Mouse (Mus musculus) adrenal gland, postnatal 14 days (tissue): ENCODE measurements around the gene Kansl3. TPM values are rescaled to one million over a fixed set of nuclear protein-coding genes. Genes with fewer than 3 reads are reported as not detected.

Source experiments
- DNase-seq: peaks from one replicate; pipeline ENCODE4 v3.0.0; 2021; ENCODE audit warnings: mixed read lengths
- long read RNA-seq, 2 experiments: library from polyadenylated mRNA; stranded (forward); transcript quantifications; one replicate each; pipeline ENCODE4 v2.0.0; 2021
- total RNA-seq: library from RNA; stranded (reverse); gene quantifications from 2 replicates; pipeline ENCODE4 v1.2.3, GENCODE M21; 2021

Kansl3 gene
- total RNA-seq = 86.5 and 103 TPM in 2 replicates
- long read RNA-seq, experiment 1, full-length matches to known transcripts = 12 of 47 reads
- long read RNA-seq, experiment 1, partial matches to known transcripts = 12 of 47 reads
- long read RNA-seq, experiment 1, other reads (novel, unspliced or antisense) = 23 of 47 reads
- long read RNA-seq, experiment 2, full-length matches to known transcripts = 12 of 51 reads
- long read RNA-seq, experiment 2, partial matches to known transcripts = 21 of 51 reads
- long read RNA-seq, experiment 2, other reads (novel, unspliced or antisense) = 18 of 51 reads

DNA sequence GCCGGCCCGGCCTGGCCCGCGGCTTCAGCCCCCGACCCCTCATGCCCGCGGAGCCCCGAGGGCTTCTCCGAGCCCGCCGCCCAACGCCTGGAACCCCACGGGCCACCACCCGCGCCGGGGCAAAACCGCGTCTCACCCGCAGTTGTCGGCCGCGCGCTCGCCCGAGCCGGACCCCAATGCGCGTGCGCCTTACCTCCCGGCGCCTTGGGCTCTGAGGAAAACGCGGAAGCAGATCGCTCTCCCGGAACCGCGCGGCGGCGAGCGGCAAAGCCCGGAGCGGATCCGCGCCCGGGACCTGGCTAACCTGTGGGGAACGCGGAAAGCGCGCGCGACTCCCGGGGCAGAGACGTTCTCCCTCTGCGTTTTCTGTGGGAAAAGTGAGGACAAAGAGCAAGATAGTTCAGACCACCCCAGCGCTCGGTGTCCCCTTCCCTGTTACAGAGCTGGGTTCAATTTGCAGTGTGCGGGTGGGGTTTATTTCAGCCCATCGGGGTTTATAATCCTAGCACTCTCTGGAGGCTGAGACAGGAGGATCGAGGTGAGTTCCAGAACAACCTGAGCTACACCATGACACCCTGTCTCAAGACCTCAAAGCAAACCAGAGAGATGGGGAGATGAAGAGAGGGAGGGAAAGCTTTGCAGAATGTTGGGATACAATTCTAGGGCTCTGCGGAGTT, at the start of gene Kansl3:
Kansl3 (minus strand) TSS at position 213 of the 677 bp plus-strand sequence.
- DNase-seq = peak; percentile 95

DNA sequence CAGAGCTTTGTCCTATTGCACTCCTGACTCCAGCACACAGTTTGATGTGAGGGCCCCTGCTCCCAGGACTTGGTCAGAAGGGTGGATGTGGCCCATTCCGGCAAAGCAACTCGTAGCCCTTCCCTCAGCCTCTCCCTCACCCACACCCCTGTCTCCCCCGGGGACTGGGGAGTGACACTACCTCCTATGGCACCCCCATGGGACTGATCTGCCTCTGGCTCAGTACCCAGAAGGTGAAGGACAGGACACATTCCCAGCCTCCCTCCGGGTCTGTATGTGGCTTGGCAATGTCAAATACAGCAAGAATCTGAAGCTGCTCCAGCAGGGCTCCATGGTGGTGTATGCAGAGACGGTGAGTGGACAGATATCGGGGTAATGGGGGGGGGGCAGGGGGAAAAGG, 35.5 kb upstream of the Kansl3 start:
- peak; percentile 55 for DNase-seq

DNA sequence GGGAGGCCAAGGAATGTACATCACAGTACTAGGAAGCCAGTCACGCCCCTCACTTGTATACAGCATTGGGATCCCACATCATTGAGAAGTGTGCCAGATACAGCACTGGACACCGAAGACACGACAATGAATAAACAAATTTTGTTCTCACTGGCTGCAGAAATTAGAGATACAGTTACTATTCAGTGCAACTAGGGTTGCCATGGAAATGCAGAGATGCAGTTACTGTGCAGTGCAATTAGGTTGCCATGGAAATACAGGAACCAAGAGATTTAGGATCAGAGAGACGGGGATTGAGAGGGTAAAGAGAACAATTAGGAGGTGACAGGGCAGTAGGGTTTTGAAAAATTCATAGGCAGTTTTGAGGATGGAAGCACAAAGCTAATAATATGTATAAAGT, 32.5 kb upstream of the Kansl3 start:
- DNase-seq = no peak

DNA sequence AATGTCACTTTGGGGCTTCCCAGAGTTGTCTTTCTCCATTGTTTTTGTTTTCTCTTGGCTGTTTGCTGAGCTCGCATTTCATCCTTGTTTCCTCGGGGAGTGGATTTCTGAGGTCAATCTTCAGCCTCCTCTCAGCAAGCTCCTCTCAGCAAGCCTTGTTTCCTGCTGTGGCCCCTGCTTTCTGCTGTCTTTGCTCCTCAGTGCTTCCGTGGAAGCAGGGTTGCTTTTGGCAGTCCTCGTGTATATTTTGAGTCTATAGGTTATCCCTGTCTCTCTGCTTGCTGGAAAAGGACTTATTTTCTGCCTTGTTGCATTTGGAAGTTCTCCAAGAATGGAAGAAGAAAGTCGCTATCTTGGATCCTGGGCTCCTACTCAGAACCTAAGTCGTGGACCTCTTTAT, 28.1 kb upstream of the Kansl3 start:
- DNase-seq = no peak

DNA sequence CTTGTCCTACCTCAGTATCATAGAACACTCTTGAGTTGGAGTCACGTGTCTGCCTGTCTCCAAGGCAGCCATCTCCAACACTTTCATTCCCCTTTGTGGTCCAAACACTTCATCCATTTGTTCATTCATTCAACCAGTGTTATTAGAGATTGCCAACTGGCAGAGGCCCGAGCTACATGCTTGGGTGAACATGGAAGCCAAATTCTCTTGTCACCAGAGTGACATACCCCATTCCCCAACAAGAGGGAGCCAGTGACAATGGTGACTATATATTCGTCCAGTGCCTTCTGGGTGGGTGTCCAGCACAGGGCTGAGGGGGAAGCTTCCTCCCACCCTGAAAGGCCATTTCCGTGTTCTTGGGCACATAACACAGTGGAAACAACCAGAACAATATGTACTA, 10.6 kb upstream of the Kansl3 start:
- DNase-seq = no peak

DNA sequence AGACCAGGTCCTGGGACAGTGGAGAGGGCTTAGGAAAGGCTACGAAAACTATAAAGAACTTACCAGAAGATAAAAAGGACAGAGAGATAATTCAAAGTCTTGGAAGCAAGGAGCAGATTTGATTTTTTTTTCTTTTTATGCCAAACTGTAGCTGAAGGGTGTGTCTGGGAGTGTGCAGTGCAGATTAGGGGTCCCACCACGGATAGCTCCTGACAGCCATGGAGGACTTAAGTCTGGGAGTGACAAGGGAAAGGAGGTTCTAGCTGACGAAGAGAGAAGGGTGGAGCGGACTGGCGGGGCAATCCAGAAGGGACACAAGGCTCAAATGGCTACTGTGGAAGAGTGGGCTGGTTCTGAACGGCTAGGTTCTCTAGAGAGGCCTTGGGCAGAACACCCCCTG, 9.9 kb upstream of the Kansl3 start:
- DNase-seq = no peak

DNA sequence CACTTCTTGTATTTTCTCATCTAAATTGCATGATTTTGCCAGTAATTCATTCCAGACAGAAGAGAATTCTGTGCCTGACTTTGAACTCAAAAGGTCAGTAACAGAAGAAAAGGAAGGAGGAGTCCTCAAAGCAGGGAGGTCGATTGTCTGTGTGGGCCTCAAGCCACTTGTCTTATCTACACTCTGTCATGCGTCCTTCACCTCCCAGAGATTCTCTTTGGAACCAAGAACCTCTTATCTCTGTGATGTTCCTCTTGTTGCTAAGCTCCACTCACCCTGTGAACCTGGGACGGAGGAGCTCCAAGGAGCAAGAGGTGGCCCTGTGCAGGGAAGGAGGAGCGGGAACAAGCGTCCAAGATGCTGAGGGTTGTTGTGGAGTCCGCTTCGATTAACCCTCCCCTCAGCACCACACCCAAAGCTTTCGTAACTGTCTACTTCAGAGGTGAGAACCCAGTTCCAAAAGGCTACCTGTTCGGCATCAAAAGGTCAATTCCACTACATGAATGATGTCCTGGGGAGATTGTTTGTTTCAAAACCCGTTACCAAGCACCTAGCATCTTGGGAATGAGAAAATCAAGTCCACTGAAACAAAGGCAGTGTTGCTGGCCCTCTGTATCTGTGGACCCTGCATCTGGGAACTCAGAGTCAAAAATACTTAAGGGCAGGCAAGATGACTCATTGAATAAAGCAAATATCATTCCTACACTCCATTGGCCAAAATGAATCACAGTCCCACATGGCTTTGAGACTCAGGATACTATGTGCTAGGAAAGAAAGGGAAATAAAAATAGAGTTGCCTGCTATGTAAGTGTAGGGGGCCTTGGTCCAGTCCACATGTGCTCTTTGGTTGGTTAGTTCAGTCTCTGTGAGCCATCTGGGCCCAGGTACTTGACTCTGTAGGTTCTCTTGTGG, 3.2 kb upstream of the Kansl3 start, which contains the start of gene Fer1l5:
Fer1l5 (plus strand) TSS at position 358 of the 912 bp plus-strand sequence.
- no peak for DNase-seq

DNA sequence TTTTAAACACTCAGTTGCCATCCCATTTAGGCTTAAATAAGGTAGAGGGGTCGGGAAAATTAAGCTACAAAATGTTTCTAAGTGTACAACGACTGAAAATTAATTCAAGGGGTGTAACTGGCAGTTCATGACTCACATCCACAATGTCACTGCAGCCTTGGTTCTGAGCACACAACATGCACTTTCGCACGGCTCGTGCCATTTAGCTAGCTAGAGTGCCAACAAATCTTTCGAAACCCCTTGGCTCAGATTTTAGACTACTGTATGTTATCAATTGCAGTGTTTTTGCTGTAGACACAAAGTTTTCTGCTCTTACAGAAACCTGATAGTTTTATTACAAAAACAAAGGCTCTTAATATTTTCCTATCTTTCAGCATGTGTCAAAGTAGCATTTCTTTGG, 1.9 kb upstream of the Kansl3 start:
- DNase-seq = peak; percentile 72

DNA sequence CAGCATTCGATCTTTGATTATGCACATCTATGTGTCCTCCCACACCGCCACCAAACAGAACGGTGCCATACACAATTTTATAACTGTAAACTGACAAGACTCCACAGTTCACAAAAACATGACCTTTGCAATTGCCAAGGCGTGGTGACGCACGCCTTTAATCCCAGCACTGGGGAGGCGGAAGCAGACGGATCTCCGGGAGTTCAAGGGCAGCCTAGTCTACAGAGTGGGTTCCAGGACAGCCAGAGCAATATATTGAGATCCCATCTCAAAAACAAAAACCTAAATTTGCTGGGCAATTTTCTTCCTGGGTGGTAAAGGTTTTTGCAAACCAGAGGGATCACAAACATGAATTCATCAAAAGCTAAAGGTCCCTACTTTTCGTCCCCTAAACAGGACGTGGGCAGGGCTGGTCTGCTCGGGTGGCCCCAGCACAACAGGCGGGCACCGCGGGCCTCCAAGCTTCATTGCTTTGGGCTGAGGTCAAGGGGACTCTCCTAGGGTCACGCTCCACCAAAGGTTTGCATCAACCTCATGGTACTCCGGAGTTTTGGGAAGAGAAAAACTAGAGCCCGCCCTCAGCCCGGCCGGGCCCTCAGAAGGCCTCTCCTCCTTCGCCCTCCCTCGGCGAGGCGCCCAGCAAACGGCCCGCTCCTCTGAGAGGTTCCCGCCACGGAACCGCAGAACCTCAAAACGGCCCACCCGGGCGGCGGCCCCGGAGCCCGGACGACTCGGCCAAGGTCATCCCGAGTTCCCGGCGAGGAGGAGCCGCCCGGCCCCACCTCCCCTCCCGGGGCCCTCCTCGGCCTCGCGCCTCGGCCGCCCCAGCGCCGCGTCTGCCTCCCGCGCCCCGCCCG, 641 bp downstream of the Kansl3 start:
- DNase-seq = peak; percentile 83

DNA sequence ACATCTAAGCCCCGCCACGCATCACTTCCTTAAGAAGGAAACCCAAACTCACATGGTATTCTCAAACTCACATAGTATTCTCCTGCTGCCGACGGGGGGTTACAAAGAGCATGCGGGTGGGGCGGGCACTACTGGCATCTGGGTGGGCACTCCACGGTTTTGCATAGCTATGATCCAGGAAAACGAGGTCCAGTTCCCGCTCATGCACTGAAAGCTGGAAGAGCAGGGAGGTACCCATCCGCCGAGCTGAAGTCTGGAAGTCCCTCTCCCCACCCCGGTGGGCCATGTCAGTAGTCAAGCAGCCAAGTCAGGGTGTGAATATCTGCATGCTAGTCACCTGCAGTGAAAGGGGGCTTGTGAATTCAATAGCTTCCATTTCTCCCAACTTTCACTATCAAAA, 1.3 kb downstream of the Kansl3 start:
- no peak for DNase-seq

DNA sequence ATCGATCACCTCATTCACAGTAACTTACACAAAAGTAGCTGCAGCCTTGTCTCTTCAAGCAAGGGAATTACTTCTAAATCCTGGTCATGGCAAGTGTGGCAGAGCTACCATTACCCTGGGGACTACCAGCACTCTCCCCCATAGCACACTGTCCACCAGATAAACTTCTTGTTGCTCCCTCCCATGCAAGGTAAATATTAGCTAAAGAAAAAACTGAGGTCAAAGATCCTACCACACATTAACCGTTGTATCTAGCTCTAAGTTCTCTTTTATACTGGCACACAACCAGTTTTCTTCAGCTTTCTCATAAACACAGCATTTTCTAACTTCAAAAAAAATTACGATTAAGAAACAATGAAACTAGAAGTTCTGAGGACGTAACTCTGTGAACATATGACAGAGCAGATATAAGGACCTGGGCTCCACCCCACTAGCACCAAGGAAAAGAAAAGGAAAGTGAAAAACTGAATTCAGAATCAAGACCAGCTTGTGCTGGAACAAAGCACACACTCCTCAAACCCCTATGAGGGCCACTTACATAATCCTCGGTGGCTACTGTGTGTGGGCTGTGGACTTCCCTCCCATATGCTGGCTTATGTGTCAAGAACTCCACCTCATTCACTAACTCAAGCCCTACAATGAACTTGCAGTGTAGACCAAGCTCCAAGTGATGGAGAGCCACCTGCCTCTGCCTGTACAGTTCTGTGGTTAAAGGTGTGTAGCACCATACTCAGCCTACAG, 11.9 kb downstream of the Kansl3 start:
- DNase-seq = no peak

DNA sequence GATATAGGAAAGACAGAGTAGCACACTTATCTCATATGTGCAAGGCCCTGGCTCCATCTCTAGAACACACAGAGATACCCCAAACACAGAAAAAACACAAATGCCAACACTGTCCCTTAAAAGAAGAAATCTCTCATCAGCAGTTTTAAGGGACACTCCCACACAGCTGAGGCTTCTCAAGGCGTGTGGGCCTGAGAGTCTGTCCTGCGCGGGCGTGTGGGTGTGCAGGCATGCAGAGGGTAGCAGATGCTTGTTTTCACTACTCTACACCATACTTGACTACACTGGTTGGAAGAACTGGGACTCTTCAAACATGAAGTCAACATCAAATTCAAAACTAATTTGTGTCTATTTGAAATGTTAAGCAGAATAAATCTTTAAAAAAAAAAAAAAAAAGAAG, 16.6 kb downstream of the Kansl3 start:
- DNase-seq = no peak

DNA sequence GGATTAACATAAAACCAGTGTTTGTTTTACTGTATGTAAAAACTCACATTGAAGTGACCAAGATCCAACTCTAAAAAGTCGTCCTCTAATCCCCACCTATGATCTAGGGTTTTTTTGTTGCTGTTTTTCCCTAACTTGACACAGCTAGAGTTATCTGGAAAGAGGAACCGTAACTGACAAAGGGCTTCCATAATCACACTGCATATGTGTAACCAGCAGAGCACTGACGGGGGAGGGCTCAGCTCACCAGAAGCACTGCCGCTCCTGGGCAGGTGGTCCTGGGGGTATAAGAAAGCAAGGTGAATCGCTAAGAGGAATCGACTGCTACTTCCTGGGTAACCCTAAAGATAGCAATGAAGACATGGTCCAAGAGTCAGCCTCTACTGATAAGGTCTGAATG, 26.4 kb downstream of the Kansl3 start:
- DNase-seq = no peak

DNA sequence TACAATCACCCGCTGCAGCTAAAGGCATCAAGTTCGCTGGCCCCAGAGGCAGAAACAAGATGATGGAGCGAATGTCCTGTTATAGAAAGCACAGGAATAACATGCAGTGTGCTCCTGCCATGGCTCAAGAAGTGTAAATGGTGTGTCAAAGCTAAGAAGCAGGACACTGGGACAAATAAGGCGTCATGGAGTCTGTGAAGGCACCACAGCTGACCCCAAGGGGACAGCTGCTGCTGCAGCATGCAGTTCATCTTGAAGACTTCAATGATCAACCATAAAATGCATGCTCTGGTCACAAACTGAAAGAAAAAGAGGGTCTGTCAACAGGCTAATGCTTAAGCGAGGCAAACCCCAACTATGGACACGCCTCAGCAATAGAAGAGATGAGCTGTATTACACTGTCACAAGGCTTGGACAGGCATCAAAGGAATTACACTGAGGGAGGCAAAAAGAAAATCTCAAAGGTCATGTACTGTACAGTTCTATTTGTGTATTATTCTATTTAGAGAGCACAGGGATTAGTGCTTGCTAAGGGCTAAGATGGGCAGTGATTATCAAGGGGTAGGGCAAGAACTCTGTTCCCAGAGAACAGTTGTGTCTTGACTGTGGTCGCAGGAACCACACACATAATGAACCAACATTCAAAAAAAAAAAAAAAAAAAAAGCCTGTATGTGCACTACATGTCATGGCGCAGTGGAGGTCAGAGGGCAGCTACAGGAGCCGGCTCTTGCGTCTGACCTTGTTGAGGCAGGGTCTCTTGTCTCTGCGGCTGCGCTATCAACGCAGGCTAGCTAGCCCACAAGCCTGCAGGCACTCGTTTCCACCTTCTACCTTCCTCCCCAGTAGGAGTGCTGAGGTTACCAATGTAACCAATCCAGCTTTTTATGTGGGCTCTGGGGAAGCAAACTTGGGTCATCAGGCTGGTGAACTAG, 35.8 kb downstream of the Kansl3 start:
- no peak for DNase-seq

DNA sequence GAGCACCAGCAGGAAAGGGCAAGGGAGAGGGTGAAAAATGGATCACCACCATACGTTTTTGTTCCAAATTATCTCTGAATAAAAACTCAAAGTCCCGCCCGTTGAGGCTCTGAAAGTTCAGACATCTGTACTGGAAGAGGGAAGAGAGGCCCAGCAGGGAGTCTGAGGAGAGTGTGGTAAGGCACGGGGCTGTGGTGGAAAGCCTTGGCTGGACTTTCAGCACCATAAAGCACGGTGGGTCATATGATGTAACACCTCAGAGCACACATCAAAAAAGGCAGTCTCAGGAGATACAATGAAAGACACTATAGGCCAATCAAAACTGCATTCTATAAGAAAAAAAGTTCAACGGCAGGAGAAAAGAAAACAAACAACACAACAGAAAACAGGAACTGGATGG, 37.2 kb downstream of the Kansl3 start:
- no peak for DNase-seq

DNA sequence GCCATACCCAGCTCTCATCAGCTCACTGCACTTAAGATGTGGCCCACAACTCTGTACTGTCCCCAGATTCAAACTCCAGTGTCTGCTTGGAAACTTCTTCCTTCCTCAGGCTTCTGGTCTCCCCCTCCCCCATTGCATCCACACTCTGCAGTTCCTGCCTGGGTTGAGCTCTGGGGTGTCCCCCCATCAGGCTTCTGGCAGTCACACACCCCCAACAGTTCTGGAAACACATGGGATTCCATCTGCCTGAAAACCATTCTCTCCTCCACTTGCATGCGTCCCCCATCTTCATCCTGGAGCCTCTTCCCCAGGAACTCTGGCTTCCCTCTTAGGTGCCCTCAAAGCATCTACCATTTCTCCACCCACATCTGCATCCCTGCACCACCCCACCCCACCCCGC, 42.2 kb downstream of the Kansl3 start:
- DNase-seq = no peak

DNA sequence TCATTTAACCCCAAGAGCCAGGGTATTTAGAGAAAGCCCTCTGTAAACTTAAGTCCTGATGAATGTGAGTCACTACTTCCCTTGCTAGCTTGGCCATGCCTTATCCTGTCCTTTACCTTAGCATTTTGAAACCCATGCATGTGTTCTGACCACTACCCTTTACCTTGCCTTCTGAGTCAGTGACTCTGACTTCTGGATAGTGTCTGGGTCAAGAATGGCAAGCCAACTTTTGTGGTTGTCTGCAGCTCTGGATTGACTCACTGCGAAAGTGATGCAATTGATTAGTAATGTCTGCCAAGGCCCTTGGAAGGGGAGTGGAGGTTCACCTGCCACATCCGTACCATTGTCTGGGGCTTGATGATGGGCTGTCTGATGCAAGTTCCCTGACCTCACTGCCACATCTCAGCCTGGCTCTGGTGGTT, 43.1 kb downstream of the Kansl3 start:
- DNase-seq = peak; percentile 66

DNA sequence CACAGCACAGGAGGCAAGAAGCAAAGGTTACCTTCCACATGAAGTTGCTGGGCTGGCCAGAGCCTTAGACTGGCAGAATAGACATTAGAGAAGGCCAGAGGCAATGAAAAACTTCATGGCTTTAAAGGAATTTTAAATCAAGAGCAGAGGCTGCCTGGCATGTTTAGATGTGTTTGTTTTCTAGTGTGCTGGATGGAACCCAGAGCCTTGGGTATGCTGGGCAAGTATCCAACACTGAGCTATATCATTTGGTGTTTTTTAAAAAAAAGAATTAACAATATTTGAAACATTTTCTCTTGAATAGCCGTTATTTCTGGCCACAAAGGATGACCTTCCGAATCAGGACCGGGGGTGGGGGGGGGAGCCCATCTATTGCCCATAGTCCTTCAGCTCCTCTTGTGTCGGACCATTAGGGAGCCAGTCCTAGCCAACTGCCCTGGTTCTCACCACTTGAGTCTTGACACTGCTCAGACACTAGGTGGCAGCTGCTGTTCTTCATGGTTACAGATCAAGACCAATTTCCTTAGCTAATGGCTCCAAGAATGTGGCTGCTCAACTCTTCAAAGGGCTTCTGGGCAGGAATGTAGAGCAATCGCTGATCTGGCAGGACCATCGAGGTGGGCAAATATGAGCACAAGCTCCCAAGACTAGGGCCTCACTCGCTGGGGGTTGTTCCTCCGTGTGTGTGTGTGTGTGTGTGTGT, 45.1 kb downstream of the Kansl3 start:
- DNase-seq = peak; percentile 73

DNA sequence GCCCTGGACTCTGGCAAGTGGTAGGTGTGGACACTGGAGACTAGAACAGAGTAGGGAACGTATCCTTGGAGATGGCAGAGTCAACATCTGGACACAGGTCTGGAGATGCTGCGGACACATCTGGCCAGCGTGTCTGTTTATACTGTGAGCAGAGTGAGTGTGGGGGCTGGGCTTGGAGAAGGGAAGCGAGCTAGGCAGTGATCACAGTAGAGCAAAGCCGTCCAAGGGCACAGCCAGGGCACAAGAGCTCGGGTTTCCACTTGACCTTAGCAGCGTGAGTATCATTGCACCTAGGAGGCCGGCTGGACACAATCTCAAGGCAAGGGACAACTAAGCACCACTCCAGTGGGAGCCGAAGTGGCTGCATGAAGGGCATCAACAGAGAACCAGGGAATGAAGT, 45.9 kb downstream of the Kansl3 start:
- DNase-seq = peak; percentile 39
